Mouse (Mus musculus) liver, embryonic 14.5 days (tissue): ENCODE measurements at regions not wholly inside any gene's neighbourhood (a gene's known extent, or its start where the extent isn't known, plus 50 kb on each side); places are given as distances from the start of the nearest gene placed in this dataset.

ENCODE experiments used
- CTCF ChIP-seq: IDR thresholded peaks from 2 replicates; pipeline ENCODE4 v1.5.1; 2016; ENCODE audit warnings: antibody characterized with exemption, low read depth, control low read depth
- EP300 ChIP-seq: IDR thresholded peaks from 2 replicates; pipeline ENCODE4 v1.6.1; 2016; ENCODE audit warnings: antibody characterized with exemption, low read depth

- TF ChIP-seq EP300 (no peak), CTCF (no peak)
These were observed 595.6 kb downstream of the Zfp706 start for GRCm38 (mm10) chr15:36412016-36412415.
